Mouse (Mus musculus) neural tube, embryonic 11.5 days (tissue): Measurements from ENCODE around the gene Galnt12. TPM values are rescaled to one million over a fixed set of nuclear protein-coding genes. Genes with fewer than 3 reads are reported as not detected.

Experiments used
- ATAC-seq: fragments of 200-750 bp; cut with Nextera tagmentation; 2 replicates; pipeline ENCODE4 v1.8.0; 2017; ENCODE audit warnings: moderate number of reproducible peaks, mild to moderate bottlenecking, moderate TSS enrichment, moderate library complexity; ENCODE audit not compliant: insufficient read depth, low FRiP score, low TSS enrichment
- DNase-seq: peaks from one replicate; pipeline ENCODE4 v3.0.0-alpha.2; 2015; ENCODE audit warnings: low spot score
- H3K27ac ChIP-seq: fragments of 300-500 bp; sonication (generic); 2 replicates; pipeline ENCODE4 v1.5.1; 2014; ENCODE audit warnings: low read depth, mild to moderate bottlenecking, low read length
- H3K27me3 ChIP-seq: fragments of 300-500 bp; sonication (generic); 2 replicates; pipeline ENCODE4 v1.6.1; 2014; ENCODE audit warnings: mild to moderate bottlenecking, low read length, mixed read lengths; ENCODE audit not compliant: control insufficient read depth, insufficient read depth
- H3K36me3 ChIP-seq: fragments of 300-500 bp; sonication (generic); 2 replicates; pipeline ENCODE4 v1.6.1; 2014; ENCODE audit warnings: mild to moderate bottlenecking, low read length, moderate library complexity, mixed read lengths; ENCODE audit not compliant: control insufficient read depth, insufficient read depth
- H3K4me1 ChIP-seq: fragments of 300-500 bp; sonication (generic); 2 replicates; pipeline ENCODE4 v1.6.1; 2014; ENCODE audit warnings: low read length, mixed read lengths; ENCODE audit not compliant: control insufficient read depth, insufficient read depth
- H3K4me2 ChIP-seq: fragments of 300-500 bp; sonication (generic); 2 replicates; pipeline ENCODE4 v1.6.1; 2014; ENCODE audit warnings: low read depth, mild to moderate bottlenecking, moderate library complexity
- H3K4me3 ChIP-seq: fragments of 300-500 bp; sonication (generic); 2 replicates; pipeline ENCODE4 v1.5.1; 2014; ENCODE audit warnings: low read depth, low read length
- H3K9ac ChIP-seq: fragments of 300-500 bp; sonication (generic); 2 replicates; pipeline ENCODE4 v1.6.1; 2014; ENCODE audit warnings: mild to moderate bottlenecking, low read length
- H3K9me3 ChIP-seq: fragments of 300-500 bp; sonication (generic); 2 replicates; pipeline ENCODE4 v1.6.1; 2016; ENCODE audit warnings: low read length; ENCODE audit not compliant: control insufficient read depth
- WGBS: fragments of 180-500 bp; shearing (Covaris S2); extraction: QIAGEN DNeasy Blood & Tissue Kit; methylation state at CpG from one replicate; pipeline ENCODE4 v1.1.7; 2014; 5-methylcytosine and 5-hydroxymethylcytosine counted together
- polyA plus RNA-seq: library from polyadenylated mRNA; unstranded; fragments of >200 nt; fragmentation: Nextera tagmentation; extraction: Ambion mirVana; gene quantifications from 2 replicates; pipeline ENCODE4 v1.2.1, GENCODE M21; 2014

Galnt12 gene
- polyA plus RNA-seq, 1 experiment from 2014 or later = 3.0 TPM

GRCm38 (mm10) chr4:47138411-47138810, 46.7 kb downstream of the Galnt12 start:
- 65% methylated on average over 7 of the region's 7 CpGs for WGBS
- Histone ChIP-seq H3K4me1 (no peaks in the 10 kb centered on the region; the same call in 1 of the 2 replicates), H3K9ac (no peak overlapping the region), H3K9me3 (no peaks in the 10 kb centered on the region), H3K36me3 (no peaks in the 10 kb centered on the region), H3K4me3 (no peak overlapping the region), H3K27ac (no peak overlapping the region), H3K27me3 (no peaks in the 10 kb centered on the region), H3K4me2 (no peak overlapping the region)
- ATAC-seq (no peak), DNase-seq (no peak)

GRCm38 (mm10) chr4:47138967-47139777, 47.5 kb downstream of the Galnt12 start:
- 27% methylated on average over 9 of the region's 9 CpGs for WGBS
- Histone ChIP-seq H3K9ac (no peak overlapping the region), H3K27ac (no peak overlapping the region), H3K4me2 (no peak overlapping the region), H3K4me3 (no peak overlapping the region), H3K4me1 (no peaks in the 10 kb centered on the region; the same call in none of the 2 replicates), H3K9me3 (no peaks in the 10 kb centered on the region), H3K27me3 (no peaks in the 10 kb centered on the region), H3K36me3 (no peaks in the 10 kb centered on the region)
- ATAC-seq (no peak), DNase-seq (peak; percentile 26)

GRCm38 (mm10) chr4:47140301-47140700, 48.6 kb downstream of the Galnt12 start:
- no peak overlapping the region for H3K4me2 ChIP-seq
- WGBS = 69% methylated on average over 3 of the region's 3 CpGs
- ATAC-seq (no peak; the same call in 1 of the 2 replicates), DNase-seq (no peak)
- no peak overlapping the region for H3K27ac ChIP-seq
- no peaks in the 10 kb centered on the region for H3K36me3 ChIP-seq
- H3K27me3 ChIP-seq = no peaks in the 10 kb centered on the region
- H3K9ac ChIP-seq = no peak overlapping the region
- H3K9me3 ChIP-seq = no peaks in the 10 kb centered on the region
- H3K4me1 ChIP-seq = no peaks in the 10 kb centered on the region; the same call in none of the 2 replicates
- no peak overlapping the region for H3K4me3 ChIP-seq

GRCm38 (mm10) chr4:47141444-47142154, 49.9 kb downstream of the Galnt12 start:
- H3K4me2 ChIP-seq = no peak overlapping the region
- no peak for DNase-seq
- no peaks in the 10 kb centered on the region for H3K36me3 ChIP-seq
- H3K27me3 ChIP-seq = no peaks in the 10 kb centered on the region
- H3K4me3 ChIP-seq = no peak overlapping the region
- 76% methylated on average over 10 of the region's 10 CpGs for WGBS
- H3K9me3 ChIP-seq = no peaks in the 10 kb centered on the region
- H3K9ac ChIP-seq = no peak overlapping the region
- no peaks in the 10 kb centered on the region; the same call in none of the 2 replicates for H3K4me1 ChIP-seq
- no peak for ATAC-seq
- H3K27ac ChIP-seq = no peak overlapping the region

GRCm38 (mm10) chr4:47143849-47144248, 52.1 kb downstream of the Galnt12 start:
- 73% methylated on average over 6 of the region's 6 CpGs for WGBS
- Histone ChIP-seq H3K9me3 (no peaks in the 10 kb centered on the region), H3K27me3 (no peaks in the 10 kb centered on the region), H3K4me2 (no peak overlapping the region), H3K36me3 (no peaks in the 10 kb centered on the region), H3K4me3 (no peak overlapping the region), H3K9ac (no peak overlapping the region), H3K4me1 (no peaks in the 10 kb centered on the region; the same call in none of the 2 replicates), H3K27ac (no peak overlapping the region)
- DNase-seq = no peak
- no peak for ATAC-seq

- no peaks in the 10 kb centered on the region for H3K36me3 ChIP-seq
- ATAC-seq (no peak), DNase-seq (no peak)
These were observed 53.6 kb downstream of the Galnt12 start for GRCm38 (mm10) chr4:47145341-47145740.

GRCm38 (mm10) chr4:47146561-47146960, 54.9 kb downstream of the Galnt12 start:
- no peaks in the 10 kb centered on the region; the same call in 1 of the 2 replicates for H3K4me1 ChIP-seq
- no peak overlapping the region for H3K27ac ChIP-seq
- H3K36me3 ChIP-seq = no peaks in the 10 kb centered on the region
- no peak overlapping the region for H3K4me2 ChIP-seq
- 87% methylated on average over 4 of the region's 4 CpGs for WGBS
- no peak for ATAC-seq
- no peaks in the 10 kb centered on the region for H3K27me3 ChIP-seq
- no peak for DNase-seq
- H3K4me3 ChIP-seq = no peak overlapping the region
- H3K9ac ChIP-seq = no peak overlapping the region
- no peaks in the 10 kb centered on the region for H3K9me3 ChIP-seq

More at GRCm38 (mm10) chr4:47145341-47145740, 53.6 kb downstream of the Galnt12 start:
- Histone ChIP-seq H3K4me3 (no peak overlapping the region), H3K4me1 (no peaks in the 10 kb centered on the region; the same call in 1 of the 2 replicates), H3K27ac (no peak overlapping the region), H3K9me3 (no peaks in the 10 kb centered on the region), H3K27me3 (no peaks in the 10 kb centered on the region), H3K4me2 (no peak overlapping the region), H3K9ac (no peak overlapping the region)
- WGBS = 88% methylated on average over 6 of the region's 6 CpGs

- H3K27ac ChIP-seq = no peak overlapping the region
- H3K4me1 ChIP-seq = no peaks in the 10 kb centered on the region
- no peaks in the 10 kb centered on the region for H3K36me3 ChIP-seq
- H3K4me2 ChIP-seq = no peak overlapping the region
- H3K4me3 ChIP-seq = no peak overlapping the region
- no peaks in the 10 kb centered on the region for H3K9me3 ChIP-seq
- 20% methylated on average over 3 of the region's 3 CpGs for WGBS
- no peaks in the 10 kb centered on the region for H3K27me3 ChIP-seq
- DNase-seq = no peak
- H3K9ac ChIP-seq = no peak overlapping the region
- no peak for ATAC-seq
These were observed 58.3 kb downstream of the Galnt12 start for GRCm38 (mm10) chr4:47149963-47150362.
